Mouse (Mus musculus) hindbrain, embryonic 13.5 days (tissue): ENCODE results near the gene Coro1b. TPM values are rescaled to one million over a fixed set of nuclear protein-coding genes. Genes with fewer than 3 reads are reported as not detected.

Experiments used
- ATAC-seq: fragments of 200-750 bp; cut with Nextera tagmentation; 2 replicates; pipeline ENCODE4 v1.8.0; 2017; ENCODE audit warnings: moderate TSS enrichment; ENCODE audit not compliant: low FRiP score
- H3K27ac ChIP-seq: fragments of 300-500 bp; sonication (generic); 2 replicates; pipeline ENCODE4 v1.5.1; 2015; ENCODE audit warnings: inconsistent platforms, mild to moderate bottlenecking, moderate library complexity
- H3K27me3 ChIP-seq: fragments of 300-500 bp; sonication (generic); 2 replicates; pipeline ENCODE4 v1.6.1; 2015; ENCODE audit warnings: mild to moderate bottlenecking, inconsistent platforms
- H3K36me3 ChIP-seq: fragments of 300-500 bp; sonication (generic); 2 replicates; pipeline ENCODE4 v1.6.1; 2015; ENCODE audit warnings: mild to moderate bottlenecking, inconsistent platforms
- H3K4me1 ChIP-seq: fragments of 300-500 bp; sonication (generic); replicated peaks from 2 replicates; pipeline ENCODE4 v1.6.1; 2015; ENCODE audit warnings: inconsistent platforms
- H3K4me2 ChIP-seq: fragments of 300-500 bp; sonication (generic); 2 replicates; pipeline ENCODE4 v1.6.1; 2015; ENCODE audit warnings: inconsistent platforms, mild to moderate bottlenecking, moderate library complexity
- H3K4me3 ChIP-seq: fragments of 300-500 bp; sonication (generic); 2 replicates; pipeline ENCODE4 v1.5.1; 2015; ENCODE audit warnings: mild to moderate bottlenecking, inconsistent platforms
- H3K9ac ChIP-seq: fragments of 300-500 bp; sonication (generic); 2 replicates; pipeline ENCODE4 v1.6.1; 2015; ENCODE audit warnings: mild to moderate bottlenecking, inconsistent platforms
- H3K9me3 ChIP-seq: fragments of 300-500 bp; sonication (generic); 2 replicates; pipeline ENCODE4 v1.6.1; 2016; ENCODE audit warnings: inconsistent platforms
- WGBS: fragments of 180-500 bp; shearing (Covaris S2); methylation state at CpG from one replicate; pipeline ENCODE4 v1.1.7; 2015; 5-methylcytosine and 5-hydroxymethylcytosine counted together
- polyA plus RNA-seq: library from polyadenylated mRNA; unstranded; fragments of >200 nt; fragmentation: Nextera tagmentation; extraction: Ambion mirVana; gene quantifications from 2 replicates; pipeline ENCODE4 v1.2.1, GENCODE M21; 2015

The Coro1b gene
- 128 and 130 TPM in 2 replicates for polyA plus RNA-seq

DNA sequence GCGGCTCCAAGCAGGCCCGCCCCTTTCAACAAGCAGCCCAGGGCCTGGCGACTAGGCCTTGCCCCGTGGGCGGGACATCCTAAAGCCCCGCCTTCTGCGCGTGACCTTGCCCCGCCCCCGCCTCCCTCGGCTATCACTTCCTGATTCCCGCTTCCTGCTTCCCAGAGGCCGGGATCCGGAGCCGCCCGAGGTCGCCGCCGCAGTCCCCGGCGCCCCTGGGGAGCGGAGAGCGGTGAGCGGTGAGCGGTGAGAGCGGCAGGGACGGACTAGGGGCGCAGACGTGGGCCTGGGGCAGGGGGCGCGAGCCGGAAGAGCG, at the start of gene Coro1b:
Coro1b (plus strand) TSS at position 129 of the 316 bp plus-strand sequence.
- peak within 1 kb of the TSS; percentile 85 for H3K27ac ChIP-seq
- peak; percentile 93 for ATAC-seq
- peak within 1 kb of the TSS; percentile 94 for H3K9ac ChIP-seq
- H3K27me3 ChIP-seq, result no peaks in the 10 kb centered on the region
- H3K4me1 ChIP-seq, result peaks cover 30% of the 10 kb centered on the region
- no peaks in the 10 kb centered on the region for H3K9me3 ChIP-seq
- 0% methylated on average over 33 of the region's 33 CpGs for WGBS
- peak within 1 kb of the TSS; percentile 93 for H3K4me2 ChIP-seq
- H3K36me3 ChIP-seq, result peaks cover 34% of the 10 kb centered on the region
- peak within 1 kb of the TSS; percentile 85 for H3K4me3 ChIP-seq

DNA sequence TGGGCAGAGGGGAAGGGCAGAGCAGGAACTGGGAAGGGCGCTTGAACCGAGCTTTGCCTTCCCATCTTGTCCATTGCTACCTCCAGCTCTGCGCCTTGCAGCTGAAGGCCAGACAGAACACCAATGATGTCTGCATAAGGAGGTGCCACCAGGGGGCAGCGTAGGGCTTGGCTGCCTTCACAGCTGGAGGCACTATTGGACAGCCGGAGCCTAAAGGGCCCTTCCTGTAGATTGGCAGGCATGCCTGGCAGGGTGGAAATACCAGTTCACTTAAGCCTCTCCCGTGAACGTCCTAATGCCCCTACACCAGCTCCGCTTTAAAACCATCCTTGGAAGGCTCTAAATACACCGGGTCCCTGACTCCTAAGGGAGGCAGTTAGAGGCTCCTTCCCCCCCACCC, 49.4 kb upstream of the Coro1b start:
- no peak for ATAC-seq
- H3K9ac ChIP-seq, result 0 out of 2 replicates have a peak overlapping the region, but pooled peaks have one; percentile 83
- H3K27ac ChIP-seq, result peak overlapping the region; percentile 12; the same call in 1 of the 2 replicates
- 12% methylated on average over 9 of the region's 9 CpGs for WGBS
- peaks cover 32% of the 10 kb centered on the region for H3K27me3 ChIP-seq
- peak overlapping the region; percentile 69 for H3K4me2 ChIP-seq
- H3K4me3 ChIP-seq, result no peak overlapping the region; the same call in 1 of the 2 replicates
- no peaks in the 10 kb centered on the region for H3K9me3 ChIP-seq
- peaks cover 4% of the 10 kb centered on the region for H3K36me3 ChIP-seq
- H3K4me1 ChIP-seq, result peaks cover 67% of the 10 kb centered on the region

DNA sequence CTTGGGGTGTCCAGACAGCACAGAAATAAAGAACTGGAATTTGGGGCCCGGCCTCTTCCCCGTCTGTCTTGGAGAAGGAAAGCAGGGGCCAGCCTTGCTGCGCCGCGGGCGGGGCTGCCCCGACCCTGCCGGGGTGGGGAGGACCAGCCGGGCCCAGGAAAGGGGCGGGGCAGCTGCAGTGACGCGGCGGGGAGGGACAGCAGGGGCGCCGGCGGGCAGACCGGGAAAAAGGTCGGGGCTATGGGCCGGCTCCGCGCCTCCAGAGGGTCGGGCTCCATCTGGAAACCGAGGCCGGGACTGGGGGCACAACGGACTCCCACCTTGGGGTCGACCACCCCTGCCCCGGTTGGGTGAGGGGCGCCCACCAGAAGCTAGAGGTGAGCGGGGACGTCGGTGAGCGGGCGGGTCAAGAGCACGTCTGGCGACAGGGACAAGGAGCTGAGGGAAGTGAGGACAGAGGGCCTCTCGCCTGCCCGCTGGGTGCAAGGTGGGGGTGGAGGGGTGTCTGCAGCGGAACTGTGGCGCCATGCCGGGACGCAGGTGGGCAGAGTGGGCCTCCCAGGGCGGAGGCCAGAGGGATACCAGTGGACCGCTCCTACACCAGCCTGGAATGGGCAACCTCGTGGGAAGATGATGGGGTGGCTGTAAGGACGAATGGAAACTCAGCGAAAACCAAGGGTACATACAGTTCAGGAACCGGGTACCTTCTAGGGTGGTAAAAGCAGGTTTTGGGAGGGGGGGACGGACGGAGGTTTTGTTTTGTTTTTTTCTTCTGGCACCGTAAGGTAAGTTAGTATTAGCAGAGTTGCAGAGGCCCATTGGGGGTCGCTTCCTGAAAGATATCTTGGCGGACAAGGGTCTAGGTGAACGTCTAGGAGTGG, 48.3 kb upstream of the Coro1b start, which contains the start of gene Pitpnm1:
Pitpnm1 (plus strand) TSS at position 162 of the 881 bp plus-strand sequence.
- Histone ChIP-seq H3K36me3 (peaks cover 8% of the 10 kb centered on the region), H3K27ac (peak within 1 kb of the TSS; percentile 69), H3K4me3 (peak within 1 kb of the TSS; percentile 53), H3K27me3 (peaks cover 32% of the 10 kb centered on the region), H3K4me2 (peak within 1 kb of the TSS; percentile 69), H3K9me3 (no peaks in the 10 kb centered on the region), H3K4me1 (peaks cover 73% of the 10 kb centered on the region), H3K9ac (peak within 1 kb of the TSS; percentile 83)
- 1% methylated on average over 53 of the region's 53 CpGs for WGBS
- ATAC-seq, result no peak

DNA sequence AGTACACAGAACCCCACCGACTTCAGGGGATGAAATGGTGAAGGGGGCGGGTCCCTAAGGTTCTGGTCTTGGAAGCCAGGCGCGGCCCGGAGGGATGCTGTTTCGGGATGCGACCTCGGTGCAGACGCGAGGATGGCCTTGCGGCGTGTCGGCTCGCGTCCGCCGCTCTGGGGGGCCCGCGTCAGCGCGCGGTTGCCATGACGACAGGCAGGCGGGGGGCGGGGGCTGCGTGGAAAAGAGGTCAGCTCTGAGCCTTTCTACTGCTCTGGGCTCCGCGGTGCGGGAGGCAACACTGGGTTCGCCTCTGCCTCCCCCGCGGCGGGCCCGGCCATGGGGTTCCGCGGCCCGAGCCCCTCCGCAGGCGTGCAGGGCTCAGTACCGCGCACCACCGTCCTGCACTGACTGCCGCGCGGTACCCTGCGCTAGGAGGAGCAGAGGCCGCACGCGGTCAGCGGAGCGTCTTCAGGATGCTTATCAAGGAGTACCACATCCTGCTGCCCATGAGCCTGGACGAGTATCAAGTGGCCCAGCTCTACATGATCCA, 47.6 kb upstream of the Coro1b start:
- H3K27me3 ChIP-seq, result peaks cover 32% of the 10 kb centered on the region
- H3K9ac ChIP-seq, result peak overlapping the region; percentile 83
- peaks cover 73% of the 10 kb centered on the region for H3K4me1 ChIP-seq
- H3K9me3 ChIP-seq, result no peaks in the 10 kb centered on the region
- H3K36me3 ChIP-seq, result peaks cover 14% of the 10 kb centered on the region
- 0 out of 2 replicates have a peak, but pooled peaks have one; percentile 7 for ATAC-seq
- peak overlapping the region; percentile 69 for H3K4me2 ChIP-seq
- peak overlapping the region; percentile 53 for H3K4me3 ChIP-seq
- WGBS, result under 1% methylated on average over 51 of the region's 52 CpGs
- H3K27ac ChIP-seq, result peak overlapping the region; percentile 69

- Histone ChIP-seq H3K36me3 (peaks cover 17% of the 10 kb centered on the region), H3K4me1 (peaks cover 66% of the 10 kb centered on the region), H3K27me3 (peaks cover 32% of the 10 kb centered on the region), H3K27ac (peak overlapping the region; percentile 69), H3K4me2 (peak overlapping the region; percentile 69), H3K4me3 (peak overlapping the region; percentile 53), H3K9me3 (no peaks in the 10 kb centered on the region), H3K9ac (peak overlapping the region; percentile 83)
- 59% methylated on average over 6 of the region's 6 CpGs for WGBS
- no peak for ATAC-seq
These were observed 47.0 kb upstream of the Coro1b start for GRCm38 (mm10) chr19:4101466-4101865.

DNA sequence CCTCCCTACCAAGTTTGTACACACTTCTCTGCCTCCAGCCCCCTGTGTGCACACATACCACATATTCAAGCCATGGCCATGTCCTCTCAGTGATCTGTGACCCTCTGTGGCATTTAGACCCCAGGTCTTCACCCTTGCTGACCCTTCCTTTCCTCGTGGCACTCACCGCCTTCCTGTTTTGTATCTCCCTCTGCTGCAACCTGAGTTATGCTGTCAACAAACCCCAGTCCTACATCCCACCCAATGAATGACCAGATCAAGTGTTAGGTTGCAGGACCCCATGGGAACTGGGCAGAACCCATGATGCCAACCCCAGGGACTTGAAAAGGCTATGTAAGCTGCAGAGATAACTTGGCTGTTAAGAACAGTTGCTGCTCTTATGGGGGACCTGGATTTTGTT, 46.4 kb upstream of the Coro1b start:
- Histone ChIP-seq H3K4me1 (peaks cover 66% of the 10 kb centered on the region), H3K4me2 (peak overlapping the region; percentile 69), H3K4me3 (peak overlapping the region; percentile 53), H3K27me3 (peaks cover 32% of the 10 kb centered on the region), H3K9ac (peak overlapping the region; percentile 83), H3K36me3 (peaks cover 23% of the 10 kb centered on the region), H3K9me3 (no peaks in the 10 kb centered on the region), H3K27ac (no peak overlapping the region)
- ATAC-seq, result no peak
- 85% methylated on average over 2 of the region's 2 CpGs for WGBS

- Histone ChIP-seq H3K4me3 (no peak overlapping the region), H3K27ac (no peak overlapping the region), H3K36me3 (peaks cover 26% of the 10 kb centered on the region), H3K4me1 (peaks cover 61% of the 10 kb centered on the region), H3K9ac (no peak overlapping the region), H3K9me3 (no peaks in the 10 kb centered on the region), H3K27me3 (peaks cover 32% of the 10 kb centered on the region), H3K4me2 (no peak overlapping the region)
- 90% methylated on average over 12 of the region's 12 CpGs for WGBS
- no peak for ATAC-seq
These were observed 45.8 kb upstream of the Coro1b start for GRCm38 (mm10) chr19:4102626-4103025.

DNA sequence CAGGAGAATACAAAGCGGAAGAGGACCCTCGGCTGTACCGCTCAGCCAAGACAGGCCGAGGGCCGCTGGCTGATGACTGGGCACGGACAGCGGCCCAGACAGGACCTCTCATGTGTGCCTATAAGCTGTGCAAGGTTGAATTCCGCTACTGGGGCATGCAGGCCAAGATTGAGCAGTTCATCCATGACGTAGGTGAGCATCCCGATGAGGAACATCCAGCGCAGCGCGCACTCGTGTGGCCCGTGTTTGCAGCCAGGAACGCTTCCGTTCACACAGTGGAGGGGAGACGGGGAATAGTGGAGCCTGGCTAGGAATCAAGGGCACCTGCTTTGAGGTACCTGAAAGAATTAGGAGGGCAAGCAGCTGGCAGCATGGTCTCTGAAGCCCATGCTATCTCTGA, 45.1 kb upstream of the Coro1b start:
- Histone ChIP-seq H3K36me3 (peaks cover 32% of the 10 kb centered on the region), H3K27me3 (peaks cover 32% of the 10 kb centered on the region), H3K9ac (no peak overlapping the region), H3K9me3 (no peaks in the 10 kb centered on the region), H3K4me1 (peaks cover 55% of the 10 kb centered on the region), H3K4me3 (no peak overlapping the region), H3K4me2 (no peak overlapping the region), H3K27ac (no peak overlapping the region)
- 95% methylated on average over 18 of the region's 18 CpGs for WGBS
- ATAC-seq, result no peak

- ATAC-seq, result no peak
- WGBS, result 72% methylated on average over 3 of the region's 3 CpGs
- peaks cover 32% of the 10 kb centered on the region for H3K27me3 ChIP-seq
- peaks cover 37% of the 10 kb centered on the region for H3K36me3 ChIP-seq
- H3K27ac ChIP-seq, result no peak overlapping the region
- H3K4me3 ChIP-seq, result no peak overlapping the region
- H3K4me2 ChIP-seq, result no peak overlapping the region
- H3K9me3 ChIP-seq, result no peaks in the 10 kb centered on the region
- no peak overlapping the region for H3K9ac ChIP-seq
- H3K4me1 ChIP-seq, result peaks cover 50% of the 10 kb centered on the region
These were observed 44.6 kb upstream of the Coro1b start for GRCm38 (mm10) chr19:4103792-4104191.

DNA sequence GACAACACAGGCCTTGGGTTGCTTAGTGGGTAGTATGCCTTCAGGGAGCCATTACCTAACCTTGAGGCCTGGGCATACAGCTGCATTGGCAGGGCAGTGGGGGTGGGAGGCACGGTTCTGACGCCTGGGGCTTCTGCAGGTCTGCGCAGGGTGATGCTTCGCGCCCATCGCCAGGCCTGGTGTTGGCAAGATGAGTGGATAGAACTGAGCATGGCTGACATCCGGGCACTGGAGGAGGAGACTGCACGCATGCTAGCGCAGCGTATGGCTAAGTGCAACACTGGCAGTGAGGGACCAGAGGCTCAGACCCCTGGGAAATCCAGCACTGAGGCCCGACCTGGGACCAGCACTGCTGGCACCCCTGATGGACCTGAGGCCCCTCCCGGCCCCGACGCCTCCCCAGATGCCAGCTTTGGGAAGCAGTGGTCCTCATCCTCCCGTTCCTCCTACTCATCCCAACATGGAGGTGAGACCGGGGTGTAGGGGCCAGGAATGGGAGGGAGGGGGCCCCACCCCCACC, 43.7 kb upstream of the Coro1b start:
- H3K27ac ChIP-seq, result peak overlapping the region; percentile 30
- 93% methylated on average over 16 of the region's 16 CpGs for WGBS

DNA sequence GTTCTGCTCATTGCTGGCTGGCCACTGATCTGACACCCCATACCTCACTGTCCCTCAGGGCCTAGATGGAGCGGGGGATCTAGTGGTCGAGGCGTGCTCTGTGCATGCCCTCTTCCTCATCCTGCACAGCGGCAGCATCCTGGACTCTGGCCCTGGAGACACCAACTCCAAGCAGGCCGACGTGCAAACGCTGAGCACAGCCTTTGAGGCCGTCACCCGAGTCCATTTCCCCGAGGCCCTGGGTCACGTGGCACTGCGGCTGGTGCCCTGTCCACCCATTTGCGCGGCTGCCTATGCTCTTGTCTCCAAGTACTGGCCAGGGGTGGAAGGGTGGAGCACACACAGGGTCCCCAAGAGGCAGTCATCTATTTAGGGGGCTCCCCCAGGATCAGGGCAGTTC, 41.8 kb upstream of the Coro1b start:
- H3K4me3 ChIP-seq, result no peak overlapping the region
- H3K36me3 ChIP-seq, result peaks cover 66% of the 10 kb centered on the region
- no peak overlapping the region for H3K4me2 ChIP-seq
- H3K9ac ChIP-seq, result no peak overlapping the region
- H3K27ac ChIP-seq, result no peak overlapping the region
- peaks cover 21% of the 10 kb centered on the region for H3K4me1 ChIP-seq
- no peak for ATAC-seq
- 94% methylated on average over 14 of the region's 14 CpGs for WGBS
- H3K9me3 ChIP-seq, result no peaks in the 10 kb centered on the region
- H3K27me3 ChIP-seq, result peaks cover 19% of the 10 kb centered on the region

More for the DNA sequence above, 43.7 kb upstream of the Coro1b start:
- peaks cover 40% of the 10 kb centered on the region for H3K4me1 ChIP-seq
- peaks cover 27% of the 10 kb centered on the region for H3K27me3 ChIP-seq
- ATAC-seq, result no peak
- peaks cover 46% of the 10 kb centered on the region for H3K36me3 ChIP-seq
- H3K4me3 ChIP-seq, result no peak overlapping the region
- H3K9ac ChIP-seq, result no peak overlapping the region
- no peak overlapping the region for H3K4me2 ChIP-seq
- H3K9me3 ChIP-seq, result no peaks in the 10 kb centered on the region

- H3K4me3 ChIP-seq, result no peak overlapping the region
- no peak overlapping the region for H3K27ac ChIP-seq
- H3K9me3 ChIP-seq, result no peaks in the 10 kb centered on the region
- peaks cover 6% of the 10 kb centered on the region; the same call in 1 of the 2 replicates for H3K4me1 ChIP-seq
- 83% methylated on average over 9 of the region's 9 CpGs for WGBS
- no peak overlapping the region for H3K9ac ChIP-seq
- no peak for ATAC-seq
- no peaks in the 10 kb centered on the region for H3K27me3 ChIP-seq
- no peak overlapping the region for H3K4me2 ChIP-seq
- H3K36me3 ChIP-seq, result peaks cover 81% of the 10 kb centered on the region
These were observed 39.9 kb upstream of the Coro1b start for GRCm38 (mm10) chr19:4108535-4108934.
